Mouse (Mus musculus): ENCODE measurements at regions not wholly inside any gene's neighbourhood (a gene's known extent, or its start where the extent isn't known, plus 50 kb on each side); places are given as distances from the start of the nearest gene placed in this dataset.

DNA sequence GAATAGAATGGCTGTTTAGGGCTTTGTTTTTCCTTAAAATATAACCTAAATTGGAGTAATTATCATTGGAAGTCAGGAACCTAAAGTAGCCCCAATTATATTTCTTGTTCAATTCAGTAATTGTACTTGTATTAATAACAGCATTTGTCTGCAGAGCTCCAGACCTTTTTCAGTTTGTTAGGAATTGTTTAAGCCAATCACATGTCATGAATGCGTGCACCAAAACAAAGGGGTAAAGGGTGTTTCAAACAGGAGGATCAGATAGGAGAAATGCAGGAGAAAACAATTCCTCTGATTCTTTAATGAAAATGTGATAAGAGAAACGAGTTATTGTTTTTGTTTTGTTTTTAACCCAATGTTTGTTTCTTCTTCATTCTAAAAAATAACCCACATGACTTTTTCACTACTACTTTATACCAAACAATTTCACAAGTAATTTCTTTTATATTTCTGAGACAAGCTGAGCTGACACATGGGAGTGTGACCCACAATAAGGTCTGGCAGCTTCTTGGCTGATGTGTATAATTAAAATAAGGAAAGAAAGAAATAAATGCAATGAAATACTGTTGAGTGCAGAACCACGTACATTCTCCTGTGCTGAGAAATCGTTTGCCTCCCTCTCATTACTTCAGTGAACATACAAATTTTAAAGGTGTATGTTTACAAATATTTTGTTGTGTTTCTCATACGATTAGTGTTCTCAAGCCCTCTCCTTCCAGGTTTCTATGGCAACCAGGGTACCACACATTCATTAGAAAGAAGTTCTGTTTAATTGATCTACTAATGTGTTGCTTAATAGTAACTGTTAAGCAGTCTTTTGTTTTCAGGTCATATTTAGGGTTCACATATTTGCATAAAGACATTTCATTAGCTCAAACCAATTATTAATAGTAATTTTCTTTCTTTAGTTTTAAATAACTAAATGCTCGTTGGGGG is 397.7 kb downstream of the Isl1 start:
- Histone ChIP-seq H3K4me2 (replicated peaks; ENCODE audit: low read depth, low read length) (no peak overlapping the region), H3K4me1 (ENCODE audit: insufficient read depth, low read depth, low read length) (no peaks in the 10 kb centered on the region), H3K4me3 (ENCODE audit: low read depth, low read length) (no peak overlapping the region), H3K27ac (ENCODE audit: low read length) (no peak overlapping the region), H3K9ac (replicated peaks; ENCODE audit: low read depth) (no peak overlapping the region), H3K36me3 (ENCODE audit: insufficient read depth, low read length) (no peaks in the 10 kb centered on the region), H3K9me3 (ENCODE audit: low read length) (no peaks in the 10 kb centered on the region), H3K27me3 (replicated peaks; ENCODE audit: insufficient read depth, low read length) (no peaks in the 10 kb centered on the region)
- ATAC-seq, result no peak
- WGBS, result 61% methylated on average over 6 of the region's 6 CpGs
- TF ChIP-seq EP300 (IDR thresholded peaks at IDR 0.05), result no peak
- TF ChIP-seq CTCF (IDR thresholded peaks at IDR 0.05), result no peak
- no peak for DNase-seq (ENCODE audit: low spot score)

- H3K9me3 ChIP-seq (ENCODE audit: low read length), result no peaks in the 10 kb centered on the region
- no peaks in the 10 kb centered on the region for H3K4me1 ChIP-seq (ENCODE audit: insufficient read depth, low read depth, low read length)
- TF ChIP-seq CTCF (IDR thresholded peaks at IDR 0.05) (no peak), EP300 (IDR thresholded peaks at IDR 0.05) (no peak)
- H3K36me3 ChIP-seq (ENCODE audit: insufficient read depth, low read length), result no peaks in the 10 kb centered on the region
- no peak overlapping the region for H3K27ac ChIP-seq (ENCODE audit: low read length)
- H3K27me3 ChIP-seq (replicated peaks; ENCODE audit: insufficient read depth, low read length), result no peaks in the 10 kb centered on the region
- H3K4me3 ChIP-seq (ENCODE audit: low read depth, low read length), result no peak overlapping the region
- no peak overlapping the region for H3K9ac ChIP-seq (replicated peaks; ENCODE audit: low read depth)
- DNase-seq (ENCODE audit: low spot score), result no peak
- H3K4me2 ChIP-seq (replicated peaks; ENCODE audit: low read depth, low read length), result no peak overlapping the region
- ATAC-seq, result no peak
- WGBS, result 76% methylated on average over 8 of the region's 8 CpGs
These were observed 398.5 kb downstream of the Isl1 start for GRCm38 (mm10) chr13:115910866-115911449.

GRCm38 (mm10) chr13:115880616-115881015 is 428.9 kb downstream of the Isl1 start:
- Histone ChIP-seq H3K9me3 (ENCODE audit: low read length) (no peaks in the 10 kb centered on the region), H3K27ac (ENCODE audit: low read length) (no peak overlapping the region), H3K4me1 (ENCODE audit: insufficient read depth, low read depth, low read length) (no peaks in the 10 kb centered on the region), H3K4me3 (ENCODE audit: low read depth, low read length) (no peak overlapping the region), H3K4me2 (replicated peaks; ENCODE audit: low read depth, low read length) (no peak overlapping the region), H3K9ac (replicated peaks; ENCODE audit: low read depth) (no peak overlapping the region), H3K36me3 (ENCODE audit: insufficient read depth, low read length) (no peaks in the 10 kb centered on the region), H3K27me3 (replicated peaks; ENCODE audit: insufficient read depth, low read length) (no peaks in the 10 kb centered on the region)
- DNase-seq (ENCODE audit: low spot score), result peak; percentile 24
- ATAC-seq, result 0 out of 2 replicates have a peak, but pooled peaks have one; percentile 23
- WGBS, result 68% methylated on average over 1 of the region's 1 CpGs
- no peak for TF ChIP-seq EP300 (IDR thresholded peaks at IDR 0.05)
- no peak for TF ChIP-seq CTCF (IDR thresholded peaks at IDR 0.05)

- ATAC-seq (no peak), DNase-seq (ENCODE audit: low spot score) (no peak)
- Histone ChIP-seq H3K27me3 (replicated peaks; ENCODE audit: insufficient read depth, low read length) (no peaks in the 10 kb centered on the region), H3K9me3 (ENCODE audit: low read length) (no peaks in the 10 kb centered on the region), H3K27ac (ENCODE audit: low read length) (no peak overlapping the region), H3K4me3 (ENCODE audit: low read depth, low read length) (no peak overlapping the region), H3K4me1 (ENCODE audit: insufficient read depth, low read depth, low read length) (no peaks in the 10 kb centered on the region), H3K36me3 (ENCODE audit: insufficient read depth, low read length) (no peaks in the 10 kb centered on the region), H3K4me2 (replicated peaks; ENCODE audit: low read depth, low read length) (no peak overlapping the region), H3K9ac (replicated peaks; ENCODE audit: low read depth) (no peak overlapping the region)
- 9% methylated on average over 3 of the region's 3 CpGs for WGBS
- no peak for TF ChIP-seq CTCF (IDR thresholded peaks at IDR 0.05)
- no peak for TF ChIP-seq EP300 (IDR thresholded peaks at IDR 0.05)
These were observed 449.0 kb downstream of the Isl1 start for GRCm38 (mm10) chr13:115860480-115860879.

- no peaks in the 10 kb centered on the region for H3K9me3 ChIP-seq (ENCODE audit: low read length)
- H3K4me3 ChIP-seq (ENCODE audit: low read depth, low read length), result no peak overlapping the region
- no peak overlapping the region for H3K27ac ChIP-seq (ENCODE audit: low read length)
- 64% methylated on average over 4 of the region's 4 CpGs for WGBS
- no peak overlapping the region for H3K4me2 ChIP-seq (replicated peaks; ENCODE audit: low read depth, low read length)
- no peak for TF ChIP-seq CTCF (IDR thresholded peaks at IDR 0.05)
- no peak for TF ChIP-seq EP300 (IDR thresholded peaks at IDR 0.05)
- DNase-seq (ENCODE audit: low spot score) (no peak), ATAC-seq (no peak)
- H3K36me3 ChIP-seq (ENCODE audit: insufficient read depth, low read length), result no peaks in the 10 kb centered on the region
- no peak overlapping the region for H3K9ac ChIP-seq (replicated peaks; ENCODE audit: low read depth)
- no peaks in the 10 kb centered on the region for H3K27me3 ChIP-seq (replicated peaks; ENCODE audit: insufficient read depth, low read length)
- no peaks in the 10 kb centered on the region for H3K4me1 ChIP-seq (ENCODE audit: insufficient read depth, low read depth, low read length)
These were observed 452.9 kb downstream of the Isl1 start for GRCm38 (mm10) chr13:115856632-115857031.

DNA sequence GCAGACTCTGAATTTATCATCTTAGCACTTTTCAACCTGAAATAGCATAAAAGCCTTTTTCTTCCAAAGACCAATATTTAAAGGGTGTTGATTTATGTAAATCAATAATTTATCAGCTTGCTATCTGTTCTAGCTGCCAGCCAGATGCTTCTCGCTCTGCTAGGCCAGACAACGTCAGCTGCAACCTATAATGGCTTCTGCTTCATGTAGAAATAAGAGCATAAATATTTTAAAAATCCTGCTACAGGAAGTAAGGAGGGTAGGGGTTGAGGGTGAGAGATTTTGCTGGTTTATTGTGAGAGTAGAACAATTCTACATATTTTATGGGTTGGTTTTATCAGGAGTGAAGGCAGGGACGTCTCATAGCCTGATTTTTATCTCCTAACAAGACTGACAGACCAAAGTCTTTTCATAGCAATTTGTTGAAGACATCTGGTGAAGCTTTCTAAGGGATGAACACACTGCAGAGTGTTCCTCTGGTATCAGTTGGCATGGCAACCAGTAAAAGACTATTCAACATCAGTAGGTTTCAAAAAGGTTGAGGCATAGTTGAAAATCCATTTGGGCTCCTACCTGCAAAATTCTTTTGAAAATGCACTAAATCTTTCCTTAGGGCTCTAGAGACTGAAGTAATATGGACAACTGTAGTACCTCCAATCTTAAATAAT is 456.7 kb downstream of the Isl1 start:
- no peaks in the 10 kb centered on the region for H3K36me3 ChIP-seq (ENCODE audit: insufficient read depth, low read length)
- no peaks in the 10 kb centered on the region for H3K27me3 ChIP-seq (replicated peaks; ENCODE audit: insufficient read depth, low read length)
- no peak for ATAC-seq
- 39% methylated on average over 3 of the region's 3 CpGs for WGBS
- no peak for TF ChIP-seq CTCF (IDR thresholded peaks at IDR 0.05)
- TF ChIP-seq EP300 (IDR thresholded peaks at IDR 0.05), result no peak
- H3K9me3 ChIP-seq (ENCODE audit: low read length), result no peaks in the 10 kb centered on the region
- no peak for DNase-seq (ENCODE audit: low spot score)
- H3K4me3 ChIP-seq (ENCODE audit: low read depth, low read length), result no peak overlapping the region
- H3K9ac ChIP-seq (replicated peaks; ENCODE audit: low read depth), result no peak overlapping the region
- H3K27ac ChIP-seq (ENCODE audit: low read length), result no peak overlapping the region
- no peaks in the 10 kb centered on the region for H3K4me1 ChIP-seq (ENCODE audit: insufficient read depth, low read depth, low read length)
- H3K4me2 ChIP-seq (replicated peaks; ENCODE audit: low read depth, low read length), result no peak overlapping the region
